Mouse (Mus musculus) cortical plate, adult 2 months (tissue): ENCODE data around the gene Fadd.

Source experiments
- CTCF ChIP-seq: fragments of 200-500 bp; IDR thresholded peaks from 2 replicates; pipeline ENCODE4 v1.5.1; 2011; ENCODE audit warnings: mild to moderate bottlenecking, control low read depth, low read length; ENCODE audit not compliant: insufficient read depth; ENCODE audit errors: extremely low read depth
- POLR2A ChIP-seq: fragments of 200-500 bp; IDR thresholded peaks from 2 replicates; pipeline ENCODE4 v1.6.1; 2011; ENCODE audit warnings: mild to moderate bottlenecking, low read length, control low read depth; ENCODE audit not compliant: insufficient read depth; ENCODE audit errors: extremely low read depth

GRCm38 (mm10) chr7:144577876-144578275, 4.4 kb downstream of the Fadd start:
- TF ChIP-seq POLR2A (no peak), CTCF (no peak)
